Mouse (Mus musculus) liver, adult 10 weeks (tissue): ENCODE measurements around the gene Gm30083. TPM values are rescaled to one million over a fixed set of nuclear protein-coding genes. Genes with fewer than 3 reads are reported as not detected.

Source experiments
- polyA plus RNA-seq: library from polyadenylated mRNA; stranded (reverse); fragments of 350-450 nt; fragmentation: Illumina TruSeq; extraction: RNeasy Lipid Tissue Mini Kit (QIAGEN cat#74804); gene quantifications from one replicate; pipeline ENCODE4 v1.2.3, GENCODE M21; 2014; ENCODE audit warnings: low read depth, low replicate concordance

Gene Gm30083
- polyA plus RNA-seq = not detected

DNA sequence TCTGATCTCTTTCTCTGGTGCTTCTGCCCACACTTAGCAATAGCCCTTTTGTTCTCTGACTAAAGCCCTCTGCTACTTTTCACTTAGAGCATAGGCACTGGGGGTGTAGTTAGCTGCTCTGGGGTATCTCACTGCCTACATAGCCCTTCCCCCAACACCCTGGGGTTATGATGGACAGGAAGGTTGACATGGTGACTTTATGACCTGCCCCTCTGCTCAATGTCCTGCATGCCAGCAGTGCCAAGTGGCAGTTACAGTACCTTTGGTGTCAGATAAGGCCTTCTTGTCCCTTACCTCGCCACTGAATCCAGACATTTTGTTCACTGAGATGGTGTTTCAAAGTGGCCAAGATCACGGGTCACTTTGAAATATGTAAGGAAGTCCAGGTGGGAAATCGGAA is at the start of gene Gm30083:
Gene Gm30083, minus strand, starts transcription at position 120 of the 400 bp plus-strand sequence.

DNA sequence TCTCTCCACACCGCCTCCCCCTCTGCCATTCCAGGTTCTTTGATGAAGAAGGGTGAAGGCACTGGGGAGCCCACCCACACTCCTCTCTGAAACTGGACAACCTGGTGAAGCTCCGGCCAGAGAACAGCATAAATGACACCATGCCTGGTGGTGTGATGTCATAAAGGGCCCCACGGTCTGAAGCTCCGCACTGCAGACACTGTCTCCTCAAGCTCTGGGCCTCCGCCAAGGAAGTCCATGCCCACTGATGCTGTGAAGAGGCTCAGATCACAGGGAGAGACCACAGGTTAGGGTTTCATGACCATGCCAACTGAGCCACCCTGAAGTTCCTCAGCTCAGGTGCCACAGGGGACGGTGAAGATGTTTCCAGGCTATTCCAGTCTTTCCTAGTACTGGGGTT is 37.5 kb upstream of the Gm30083 start, which contains the start of gene Antxrl:
Gene Antxrl, plus strand, starts transcription at position 192 of the 400 bp plus-strand sequence.

DNA sequence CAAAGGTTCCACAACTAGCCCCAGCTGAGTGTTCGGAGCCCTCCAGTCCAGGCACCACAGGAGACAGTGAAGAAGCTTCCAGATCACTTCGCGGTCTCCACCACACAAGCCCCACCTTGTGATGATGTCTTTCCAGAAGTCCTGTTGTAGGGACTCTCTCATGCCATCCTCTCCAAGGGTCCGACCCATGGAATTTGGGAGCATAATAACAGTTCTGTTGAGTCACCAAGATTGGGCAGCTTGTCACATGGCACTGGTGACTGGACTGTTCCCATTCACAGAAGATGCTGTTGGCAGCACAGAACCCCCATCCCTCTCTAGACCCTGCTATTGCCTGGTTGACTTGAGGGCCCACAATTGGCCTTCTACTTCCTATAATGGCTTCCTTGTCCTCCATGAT is 1.4 kb upstream of the Gm30083 start, which contains the start of gene Gm5460:
Gene Gm5460, plus strand, starts transcription at position 378 of the 400 bp plus-strand sequence.

DNA sequence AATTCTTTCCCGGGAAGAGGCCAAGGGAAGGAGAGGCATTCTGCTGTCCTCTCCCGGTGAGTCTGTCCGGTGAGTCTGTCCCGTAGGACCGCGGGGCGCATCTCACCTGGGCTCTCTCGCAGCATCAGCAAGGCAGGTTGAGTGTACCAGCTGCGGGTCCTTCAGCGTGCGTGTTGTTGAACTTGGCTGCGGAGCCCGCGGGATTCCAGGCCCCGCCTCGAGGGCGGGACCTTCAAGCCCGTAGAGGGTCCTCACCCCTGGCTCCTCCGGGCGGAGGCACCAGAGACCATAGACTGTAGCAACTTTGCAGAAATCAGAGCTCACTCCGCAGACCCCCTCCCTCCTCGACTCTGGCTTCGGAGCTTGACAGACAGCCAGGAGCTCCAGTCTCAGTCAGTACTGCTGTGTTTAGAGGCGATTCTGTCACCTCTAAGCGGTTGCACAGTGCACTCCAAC is 36.4 kb downstream of the Gm30083 start, which contains the start of gene Zfp488:
Gene Zfp488, minus strand, starts transcription at position 161 of the 456 bp plus-strand sequence.

DNA sequence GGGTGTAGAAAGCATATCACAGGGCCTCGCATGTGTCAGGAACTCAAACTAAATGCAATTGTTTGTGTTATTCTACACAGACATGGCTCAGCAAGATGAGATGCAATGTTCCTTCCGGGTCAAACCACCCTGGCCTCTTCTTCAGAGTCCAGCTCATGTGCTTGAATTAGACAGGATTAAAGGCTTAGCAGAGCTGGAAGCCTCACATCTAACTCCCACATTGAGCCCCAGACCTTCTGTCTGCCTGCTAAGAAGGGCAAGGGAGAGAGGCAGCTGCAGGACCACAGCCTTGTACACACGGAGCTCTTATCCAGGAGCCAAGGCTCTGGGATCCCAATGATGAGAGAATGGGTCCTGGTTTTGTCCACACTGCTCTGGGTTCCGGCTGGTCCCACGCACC is 61.2 kb downstream of the Gm30083 start, which contains the start of gene Rbp3:
Gene Rbp3, plus strand, starts transcription at position 243 of the 400 bp plus-strand sequence.

DNA sequence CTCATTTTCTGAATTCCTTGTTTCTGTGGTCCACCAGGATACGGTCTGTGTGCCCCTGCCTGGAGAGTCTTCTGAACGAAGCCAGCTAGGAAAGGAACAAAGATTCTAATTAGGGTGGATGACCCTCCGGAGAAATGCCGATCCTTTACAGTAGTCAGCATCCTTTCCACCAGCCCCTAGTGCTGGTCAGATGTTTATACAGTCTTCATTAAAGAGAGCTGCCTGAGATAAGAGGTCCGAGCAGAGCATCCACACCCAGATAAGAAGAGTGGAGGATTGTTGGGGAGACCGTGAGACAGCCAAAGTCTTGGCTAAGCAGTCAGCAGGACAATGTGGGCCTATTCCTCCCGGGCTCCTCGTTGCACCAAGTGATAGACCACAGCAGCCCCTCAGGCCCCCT is 74.2 kb downstream of the Gm30083 start, which contains the start of gene Gdf2:
Gene Gdf2, plus strand, starts transcription at position 301 of the 400 bp plus-strand sequence.

Other genes starting within 250 kb of the Gm30083 start
- gene Gdf10, start 91.6 kb downstream of the Gm30083 start, polyA plus RNA-seq = 1.7 TPM
- gene Gdf2, start 74.1 kb downstream of the Gm30083 start, polyA plus RNA-seq = 4.3 TPM
- not detected for gene Rbp3, start 61.2 kb downstream of the Gm30083 start, polyA plus RNA-seq
- gene Zfp488, start 36.4 kb downstream of the Gm30083 start, polyA plus RNA-seq = not detected
- gene Gm5460, start 1.6 kb upstream of the Gm30083 start, polyA plus RNA-seq = not detected
- gene Antxrl, start 37.5 kb upstream of the Gm30083 start, polyA plus RNA-seq = not detected
- gene Anxa8, start 70.8 kb upstream of the Gm30083 start, polyA plus RNA-seq = not detected
- gene A630023A22Rik, start 87.6 kb upstream of the Gm30083 start, polyA plus RNA-seq = not detected
- gene Npy4r, start 137.3 kb upstream of the Gm30083 start, polyA plus RNA-seq = not detected
- not detected for gene Gprin2, start 186.5 kb upstream of the Gm30083 start, polyA plus RNA-seq
- not detected for gene Syt15, start 204.4 kb upstream of the Gm30083 start, polyA plus RNA-seq